Mouse (Mus musculus): ENCODE data around the gene Csnk1g2.

DNA sequence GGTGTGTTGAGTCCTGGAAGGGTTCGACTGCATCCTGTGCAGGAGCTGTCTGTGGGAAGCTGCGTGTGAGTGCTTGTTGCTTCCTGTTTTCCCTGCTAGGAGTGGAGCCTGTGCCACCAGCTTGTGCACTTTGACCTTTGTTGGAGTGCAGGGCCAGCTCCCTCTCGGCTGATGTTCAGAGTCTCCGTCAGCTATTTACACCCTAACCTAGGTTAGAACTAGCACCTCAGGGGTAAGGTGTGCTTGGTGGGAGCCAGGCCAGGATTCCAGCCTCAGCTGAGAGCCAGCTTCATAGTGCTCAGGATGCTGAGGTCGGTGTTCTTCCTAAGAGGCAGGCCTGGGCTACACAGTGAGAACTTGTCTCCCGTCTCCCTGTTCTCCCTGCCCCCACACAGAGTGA, 12.7 kb downstream of the Csnk1g2 start:
- TF ChIP-seq CTCF (conservative IDR thresholded peaks at IDR 0.05; ENCODE audit: low read length) (no peak), POU5F1 (IDR thresholded peaks at IDR 0.05; ENCODE audit: borderline replicate concordance, low read length) (no peak)
